Mouse (Mus musculus) ovary, postnatal 36 days (tissue): Measurements from ENCODE around the gene Olfr788.

Source experiments
- DNase-seq: peaks from one replicate; pipeline ENCODE4 v3.0.0; 2022; ENCODE audit warnings: low spot score, mixed read lengths

Olfr788 gene

DNA sequence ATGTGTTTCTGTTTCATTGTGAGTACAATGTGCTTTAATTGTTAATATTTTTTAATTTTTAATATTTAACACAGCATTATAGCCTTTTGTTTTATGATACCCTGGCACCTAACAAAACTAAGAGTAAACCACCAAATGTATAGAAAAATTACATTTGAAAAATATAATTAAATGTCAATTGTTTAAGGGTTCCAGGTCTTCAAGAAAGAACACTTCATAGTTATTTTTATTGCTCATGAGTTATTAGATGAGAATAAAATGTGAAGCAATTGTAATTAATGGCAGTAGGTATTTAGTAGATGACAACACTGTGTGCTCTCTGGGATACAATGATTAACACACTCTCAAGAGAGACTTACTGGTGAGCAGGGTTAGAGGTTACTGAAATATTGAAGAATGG lies at the start of gene Olfr788:
Gene Olfr788, plus strand, starts transcription at position 301 of the 400 bp plus-strand sequence.
- no peak for DNase-seq

DNA sequence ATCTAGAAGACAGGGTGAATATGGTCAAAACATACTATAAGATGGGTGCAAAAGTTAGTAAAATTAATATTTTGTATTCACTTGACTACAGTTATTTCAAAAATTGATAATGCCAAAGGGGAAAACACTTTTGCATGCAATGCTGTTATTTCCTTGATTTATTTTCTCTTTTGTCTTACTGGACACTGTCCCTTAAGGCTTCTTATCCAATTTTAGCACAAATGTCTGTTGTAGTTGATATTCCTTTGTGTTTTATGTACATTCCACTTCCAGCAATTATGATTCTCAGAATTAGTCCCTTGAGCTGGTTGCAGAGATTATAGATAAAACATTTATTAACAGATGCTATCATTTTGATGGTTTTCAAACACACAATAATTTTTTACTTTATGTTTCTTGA lies 43.8 kb upstream of the Olfr788 start, which contains the start of gene Olfr786:
Gene Olfr786, plus strand, starts transcription at position 301 of the 400 bp plus-strand sequence.
- DNase-seq: no peak

DNA sequence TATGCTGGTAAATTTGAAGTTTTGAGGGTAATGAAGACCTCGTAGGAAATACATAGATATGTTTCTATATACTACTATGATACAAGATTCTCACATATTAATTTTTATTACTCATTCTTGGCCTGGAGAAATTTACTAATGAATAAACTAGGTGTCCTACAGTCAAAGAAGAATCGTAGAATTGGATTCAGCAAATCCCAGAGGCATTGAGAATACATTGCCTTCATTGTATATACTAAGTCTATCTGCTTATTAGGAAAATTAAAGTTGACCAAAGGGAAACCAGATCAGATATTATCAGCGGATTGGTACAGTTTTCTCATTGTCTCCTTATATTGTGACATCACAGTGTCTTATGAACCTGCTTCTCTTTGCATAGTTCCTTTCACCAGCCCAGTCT lies 9.2 kb upstream of the Olfr788 start, which contains the start of gene Olfr787:
Gene Olfr787, plus strand, starts transcription at position 301 of the 400 bp plus-strand sequence.
- no peak for DNase-seq

DNA sequence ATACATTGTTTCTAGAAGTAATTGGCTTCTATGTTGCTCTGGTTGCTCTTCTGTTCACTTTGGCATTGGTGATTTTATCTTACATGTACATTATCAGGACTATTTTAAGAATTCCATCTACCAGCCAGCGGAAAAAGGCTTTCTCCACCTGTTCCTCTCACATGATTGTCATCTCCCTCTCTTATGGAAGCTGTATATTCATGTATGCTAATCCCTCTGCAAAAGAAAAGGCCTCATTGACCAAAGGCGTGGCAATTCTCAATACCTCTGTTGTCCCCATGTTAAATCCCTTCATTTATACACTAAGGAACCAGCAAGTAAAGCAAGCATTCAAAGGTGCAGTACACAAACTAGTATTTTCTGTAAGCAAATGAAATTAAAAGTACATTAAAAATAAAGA lies 2.5 kb downstream of the Olfr788 start:
- no peak for DNase-seq

DNA sequence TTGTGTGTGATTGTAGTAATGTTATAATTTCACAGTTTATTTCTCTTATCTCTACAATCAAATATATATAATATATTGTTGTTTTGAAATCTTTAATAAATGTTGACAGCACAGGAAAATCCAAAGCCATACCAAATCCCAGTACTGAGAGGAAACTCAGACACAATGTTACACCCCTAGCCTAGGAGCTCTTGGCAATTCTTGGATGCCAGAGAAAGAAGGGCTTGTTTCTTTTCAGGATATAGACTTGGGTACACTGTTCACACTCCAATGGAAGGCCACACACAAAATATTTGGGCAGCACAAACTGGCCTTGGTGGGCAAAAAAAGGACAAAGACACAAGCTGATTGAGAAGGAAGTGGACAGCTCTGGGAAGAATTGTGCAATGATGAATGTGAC lies 2.9 kb downstream of the Olfr788 start:
- DNase-seq: no peak

DNA sequence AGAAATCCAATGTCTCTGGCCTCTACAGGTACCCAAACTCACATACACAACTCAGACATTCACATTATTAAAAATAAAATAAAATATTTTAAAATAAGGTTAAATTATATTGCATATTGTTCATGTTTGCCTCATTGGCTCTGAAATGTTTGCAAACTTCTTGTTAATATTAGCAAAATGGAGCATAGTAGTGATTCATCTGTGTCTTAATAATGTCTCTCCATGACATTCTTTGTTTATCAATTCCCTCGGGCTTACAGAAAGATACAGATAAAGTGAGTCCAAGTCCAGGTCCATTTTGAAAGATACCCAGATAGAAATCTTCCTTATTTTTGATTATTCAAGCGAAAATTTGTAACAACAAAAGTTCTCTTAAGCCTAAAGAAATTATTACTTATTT lies 13.7 kb downstream of the Olfr788 start, which contains the start of gene Olfr789:
Gene Olfr789, plus strand, starts transcription at position 301 of the 400 bp plus-strand sequence.
- DNase-seq: no peak

DNA sequence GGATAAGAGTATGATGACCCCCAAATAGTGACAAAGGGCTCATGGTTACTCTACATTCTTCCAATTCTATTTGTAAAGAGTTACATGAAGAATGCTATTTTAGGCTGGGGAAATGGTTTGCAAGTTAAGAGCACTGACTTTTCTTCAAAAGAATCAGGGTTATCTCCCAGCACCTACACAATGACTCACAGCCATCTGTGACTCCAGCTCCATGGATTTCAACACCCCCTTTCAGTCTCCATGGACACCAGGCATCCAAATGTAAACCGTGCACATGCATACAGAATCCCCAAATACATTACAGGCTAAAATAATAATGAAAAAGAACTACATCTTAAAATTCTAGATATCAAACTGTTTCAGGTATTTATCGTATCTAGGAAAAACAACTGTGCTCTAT lies 19.3 kb downstream of the Olfr788 start:
- no peak for DNase-seq

DNA sequence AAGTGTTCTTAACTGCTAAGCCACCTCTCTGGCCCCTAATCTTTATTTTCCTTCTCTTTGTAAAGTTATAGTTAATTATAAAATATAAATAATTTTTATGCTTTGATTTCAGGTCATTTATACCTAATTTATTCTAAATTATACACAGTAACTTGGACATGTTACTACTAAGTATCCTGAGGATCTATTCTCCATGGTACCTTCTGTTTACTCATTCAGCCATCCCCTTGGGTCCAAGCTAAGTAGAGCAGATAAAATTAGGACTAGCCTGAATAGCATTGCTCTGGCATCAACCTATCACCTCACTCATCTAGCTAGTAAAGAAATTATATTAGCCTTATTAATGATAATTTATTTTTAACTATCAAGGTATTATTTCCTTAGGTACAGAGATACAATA lies 27.4 kb downstream of the Olfr788 start, which contains the start of gene Olfr790:
Gene Olfr790, plus strand, starts transcription at position 301 of the 400 bp plus-strand sequence.
- no peak for DNase-seq

DNA sequence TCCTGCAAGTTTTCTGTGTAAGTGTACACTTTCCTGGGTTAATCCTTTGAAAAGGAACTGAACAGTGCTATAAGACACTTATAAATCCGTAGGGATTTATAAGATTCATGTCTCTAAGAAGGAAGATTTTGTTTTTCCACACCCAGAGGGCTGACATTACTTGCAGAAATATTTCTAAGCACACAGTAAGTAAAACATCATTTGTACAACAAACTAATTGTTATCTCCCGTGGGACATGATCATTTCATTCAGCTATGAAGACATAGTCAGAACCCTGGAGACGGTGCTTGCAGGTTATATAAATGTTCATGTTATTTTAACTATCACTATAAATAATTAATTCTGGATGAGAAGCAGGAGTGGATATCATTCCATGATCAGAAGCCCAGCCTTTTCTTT lies 50.7 kb downstream of the Olfr788 start, which contains the start of gene Olfr791:
Gene Olfr791, plus strand, starts transcription at position 301 of the 400 bp plus-strand sequence.
- DNase-seq: no peak
